Mouse (Mus musculus) intestine, postnatal 0 days (tissue): ENCODE data around the gene Olfr694. TPM values are rescaled to one million over a fixed set of nuclear protein-coding genes. Genes with fewer than 3 reads are reported as not detected.
"Not testable (repeated sequence)": the region's sequence is repeated elsewhere in the genome, so short reads cannot be mapped to it uniquely, and the experiment has no call there.

Source experiments
- ATAC-seq: fragments of 200-750 bp; cut with Nextera tagmentation; 2 replicates; pipeline ENCODE4 v1.8.0; 2017; ENCODE audit warnings: mild to moderate bottlenecking, moderate TSS enrichment, moderate library complexity
- H3K27ac ChIP-seq: fragments of 300-500 bp; sonication (generic); 2 replicates; pipeline ENCODE4 v1.5.1; 2014; ENCODE audit warnings: mild to moderate bottlenecking, low read depth, low read length, moderate library complexity
- H3K27me3 ChIP-seq: fragments of 300-500 bp; sonication (generic); replicated peaks from 2 replicates; pipeline ENCODE4 v1.6.1; 2014; ENCODE audit warnings: low read length, mixed read lengths; ENCODE audit not compliant: control insufficient read depth, insufficient read depth
- H3K36me3 ChIP-seq: fragments of 300-500 bp; sonication (generic); 2 replicates; pipeline ENCODE4 v1.6.1; 2014; ENCODE audit warnings: mild to moderate bottlenecking, moderate library complexity; ENCODE audit not compliant: control insufficient read depth, insufficient read depth
- H3K4me1 ChIP-seq: fragments of 300-500 bp; sonication (generic); replicated peaks from 2 replicates; pipeline ENCODE4 v1.6.1; 2014; ENCODE audit warnings: antibody characterized with exemption, low read length, mixed read lengths; ENCODE audit not compliant: control insufficient read depth, insufficient read depth
- H3K4me2 ChIP-seq: fragments of 300-500 bp; sonication (generic); replicated peaks from 2 replicates; pipeline ENCODE4 v1.6.1; 2014; ENCODE audit warnings: low read depth, mild to moderate bottlenecking, moderate library complexity
- H3K4me3 ChIP-seq: fragments of 300-500 bp; sonication (generic); 2 replicates; pipeline ENCODE4 v1.5.1; 2014; ENCODE audit warnings: low read depth, low read length
- H3K9ac ChIP-seq: fragments of 300-500 bp; sonication (generic); 2 replicates; pipeline ENCODE4 v1.6.1; 2014; ENCODE audit warnings: mild to moderate bottlenecking, low read depth, low read length
- H3K9me3 ChIP-seq: fragments of 300-500 bp; sonication (generic); 2 replicates; pipeline ENCODE4 v1.6.1; 2016; ENCODE audit warnings: mixed run types; ENCODE audit not compliant: control insufficient read depth
- CTCF ChIP-seq: sonication (generic); IDR thresholded peaks from 2 replicates; pipeline ENCODE4 v1.5.1; 2016; ENCODE audit warnings: low read depth, mild to moderate bottlenecking, control low read depth, antibody characterized with exemption, moderate library complexity
- whole genome bisulfite sequencing: fragments of 180-500 bp; shearing (Covaris S2); extraction: QIAGEN DNeasy Blood & Tissue Kit; methylation state at CpG from one replicate; pipeline ENCODE4 v1.1.7; 2014; 5-methylcytosine and 5-hydroxymethylcytosine counted together
- polyA plus RNA-seq: library from polyadenylated mRNA; unstranded; fragments of >200 nt; fragmentation: Nextera tagmentation; extraction: Ambion mirVana; gene quantifications from 2 replicates; pipeline ENCODE4 v1.2.1, GENCODE M21; 2015

Gene Olfr694
- polyA plus RNA-seq = not detected in 2 replicates

GRCm38 (mm10) chr7:106691714-106692113 is at the start of gene Olfr694:
Gene Olfr694, minus strand, starts transcription at chr7:106691814.
- Histone ChIP-seq H3K4me1 (no peaks in the 10 kb centered on the region), H3K4me2 (no peak within 1 kb of the TSS), H3K4me3 (no peak within 1 kb of the TSS), H3K27me3 (no peaks in the 10 kb centered on the region), H3K9me3 (no peaks in the 10 kb centered on the region), H3K9ac (no peak within 1 kb of the TSS), H3K27ac (no peak within 1 kb of the TSS), H3K36me3 (no peaks in the 10 kb centered on the region)
- 91% methylated on average over 1 of the region's 1 CpGs for WGBS
- no peak for TF ChIP-seq CTCF
- ATAC-seq = no peak

GRCm38 (mm10) chr7:106737028-106737427 is 45.4 kb upstream of the Olfr694 start:
- Histone ChIP-seq H3K4me1 (no peaks in the 10 kb centered on the region), H3K4me2 (no peak overlapping the region), H3K9me3 (no peaks in the 10 kb centered on the region), H3K9ac (no peak overlapping the region), H3K27ac (no peak overlapping the region), H3K36me3 (no peaks in the 10 kb centered on the region), H3K4me3 (no peak overlapping the region), H3K27me3 (peaks cover 7% of the 10 kb centered on the region; the same call in 1 of the 2 replicates)
- no peak for TF ChIP-seq CTCF
- ATAC-seq = no peak

GRCm38 (mm10) chr7:106733717-106734116 is 42.1 kb upstream of the Olfr694 start:
- Histone ChIP-seq H3K9me3 (no peaks in the 10 kb centered on the region), H3K27ac (no peak overlapping the region), H3K4me1 (no peaks in the 10 kb centered on the region), H3K36me3 (no peaks in the 10 kb centered on the region), H3K9ac (no peak overlapping the region), H3K4me2 (no peak overlapping the region), H3K27me3 (peaks cover 10% of the 10 kb centered on the region; the same call in 1 of the 2 replicates), H3K4me3 (no peak overlapping the region)
- TF ChIP-seq CTCF = no peak
- ATAC-seq = 0 out of 2 replicates have a peak, but pooled peaks have one; percentile 49
- 12% methylated on average over 2 of the region's 2 CpGs for WGBS

- not testable (repeated sequence) for H3K4me3 ChIP-seq, H3K36me3 ChIP-seq, H3K4me2 ChIP-seq, H3K27me3 ChIP-seq, ATAC-seq, H3K9me3 ChIP-seq, H3K9ac ChIP-seq, H3K27ac ChIP-seq, H3K4me1 ChIP-seq
- WGBS = 80% methylated on average over 2 of the region's 2 CpGs
These were observed 34.0 kb upstream of the Olfr694 start for GRCm38 (mm10) chr7:106725654-106726053.

GRCm38 (mm10) chr7:106716296-106716695 is 24.7 kb upstream of the Olfr694 start, which contains the start of gene Olfr695:
Gene Olfr695, minus strand, starts transcription at chr7:106716396.
- no peak within 1 kb of the TSS for H3K27ac ChIP-seq
- H3K4me2 ChIP-seq = no peak within 1 kb of the TSS
- no peaks in the 10 kb centered on the region for H3K4me1 ChIP-seq
- no peak for TF ChIP-seq CTCF
- H3K27me3 ChIP-seq = no peaks in the 10 kb centered on the region
- H3K36me3 ChIP-seq = no peaks in the 10 kb centered on the region
- no peak within 1 kb of the TSS for H3K4me3 ChIP-seq
- H3K9ac ChIP-seq = no peak within 1 kb of the TSS
- no peaks in the 10 kb centered on the region for H3K9me3 ChIP-seq
- ATAC-seq = no peak

- TF ChIP-seq CTCF = no peak
- Histone ChIP-seq H3K27me3 (no peaks in the 10 kb centered on the region), H3K27ac (no peak overlapping the region), H3K4me2 (no peak overlapping the region), H3K9ac (no peak overlapping the region), H3K4me3 (no peak overlapping the region), H3K36me3 (no peaks in the 10 kb centered on the region), H3K4me1 (no peaks in the 10 kb centered on the region), H3K9me3 (no peaks in the 10 kb centered on the region)
- 88% methylated on average over 6 of the region's 6 CpGs for WGBS
- ATAC-seq = no peak
These were observed 19.8 kb upstream of the Olfr694 start for GRCm38 (mm10) chr7:106711463-106711862.

- not testable (repeated sequence) for H3K27ac ChIP-seq, ATAC-seq, H3K27me3 ChIP-seq, H3K9me3 ChIP-seq, H3K9ac ChIP-seq, H3K4me1 ChIP-seq, H3K4me2 ChIP-seq, H3K4me3 ChIP-seq, H3K36me3 ChIP-seq
- 91% methylated on average over 10 of the region's 10 CpGs for WGBS
These were observed 16.1 kb upstream of the Olfr694 start for GRCm38 (mm10) chr7:106707705-106708104.
